Mouse (Mus musculus) hindbrain, embryonic 11.5 days (tissue): Measurements from ENCODE around the gene Sertm1. TPM values are rescaled to one million over a fixed set of nuclear protein-coding genes. Genes with fewer than 3 reads are reported as not detected.

ENCODE experiments used
- ATAC-seq: fragments of 200-750 bp; cut with Nextera tagmentation; 2 replicates; pipeline ENCODE4 v1.8.0; 2017; ENCODE audit warnings: mild to moderate bottlenecking, moderate TSS enrichment, moderate library complexity; ENCODE audit not compliant: low FRiP score
- DNase-seq: peaks from one replicate; pipeline ENCODE4 v3.0.0-alpha.2; 2015; ENCODE audit warnings: low spot score
- H3K27ac ChIP-seq: fragments of 300-500 bp; sonication (generic); 2 replicates; pipeline ENCODE4 v1.5.1; 2014; ENCODE audit warnings: mild to moderate bottlenecking, low read depth, low read length
- H3K27me3 ChIP-seq: fragments of 300-500 bp; sonication (generic); 2 replicates; pipeline ENCODE4 v1.6.1; 2014; ENCODE audit warnings: mild to moderate bottlenecking, low read length, moderate library complexity, mixed read lengths; ENCODE audit not compliant: control insufficient read depth, insufficient read depth
- H3K36me3 ChIP-seq: fragments of 300-500 bp; sonication (generic); 2 replicates; pipeline ENCODE4 v1.6.1; 2014; ENCODE audit warnings: mild to moderate bottlenecking, low read length, moderate library complexity, mixed read lengths; ENCODE audit not compliant: control insufficient read depth, insufficient read depth
- H3K4me1 ChIP-seq: fragments of 300-500 bp; sonication (generic); replicated peaks from 2 replicates; pipeline ENCODE4 v1.6.1; 2014; ENCODE audit warnings: low read length, mixed read lengths; ENCODE audit not compliant: control insufficient read depth, insufficient read depth
- H3K4me2 ChIP-seq: fragments of 300-500 bp; sonication (generic); replicated peaks from 2 replicates; pipeline ENCODE4 v1.6.1; 2014; ENCODE audit warnings: mild to moderate bottlenecking, low read depth, low read length
- H3K4me3 ChIP-seq: fragments of 300-500 bp; sonication (generic); 2 replicates; pipeline ENCODE4 v1.5.1; 2014; ENCODE audit warnings: low read depth, low read length
- H3K9ac ChIP-seq: fragments of 300-500 bp; sonication (generic); 2 replicates; pipeline ENCODE4 v1.6.1; 2014; ENCODE audit warnings: low read depth, low read length
- H3K9me3 ChIP-seq: fragments of 300-500 bp; sonication (generic); 2 replicates; pipeline ENCODE4 v1.6.1; 2016; ENCODE audit warnings: low read length; ENCODE audit not compliant: control insufficient read depth
- WGBS: fragments of 180-500 bp; shearing (Covaris S2); extraction: QIAGEN DNeasy Blood & Tissue Kit; methylation state at CpG from one replicate; pipeline ENCODE4 v1.1.7; 2014; 5-methylcytosine and 5-hydroxymethylcytosine counted together
- polyA plus RNA-seq: library from polyadenylated mRNA; unstranded; fragments of >200 nt; fragmentation: Nextera tagmentation; extraction: Ambion mirVana; gene quantifications from 2 replicates; pipeline ENCODE4 v1.2.1, GENCODE M21; 2014

Gene Sertm1
- polyA plus RNA-seq, 1 experiment from 2014 or later, result 0.91 TPM

GRCm38 (mm10) chr3:54897974-54898373 lies 17.7 kb downstream of the Sertm1 start:
- H3K36me3 ChIP-seq, result no peaks in the 10 kb centered on the region
- no peak for ATAC-seq

GRCm38 (mm10) chr3:54894891-54895290 lies 20.8 kb downstream of the Sertm1 start:
- H3K4me3 ChIP-seq, result no peak overlapping the region
- no peak for DNase-seq
- no peaks in the 10 kb centered on the region for H3K27me3 ChIP-seq
- ATAC-seq, result no peak
- H3K27ac ChIP-seq, result no peak overlapping the region
- H3K4me1 ChIP-seq, result no peaks in the 10 kb centered on the region
- H3K9me3 ChIP-seq, result no peaks in the 10 kb centered on the region
- no peaks in the 10 kb centered on the region for H3K36me3 ChIP-seq
- H3K9ac ChIP-seq, result no peak overlapping the region
- WGBS, result 100% methylated on average over 1 of the region's 1 CpGs
- H3K4me2 ChIP-seq, result no peak overlapping the region

More at GRCm38 (mm10) chr3:54897974-54898373, 17.7 kb downstream of the Sertm1 start:
- no peak overlapping the region for H3K4me3 ChIP-seq
- H3K4me1 ChIP-seq, result no peaks in the 10 kb centered on the region
- H3K4me2 ChIP-seq, result no peak overlapping the region
- DNase-seq, result no peak
- no peaks in the 10 kb centered on the region for H3K27me3 ChIP-seq
- no peaks in the 10 kb centered on the region for H3K9me3 ChIP-seq
- 84% methylated on average over 10 of the region's 10 CpGs for WGBS
- no peak overlapping the region for H3K9ac ChIP-seq
- H3K27ac ChIP-seq, result no peak overlapping the region

- ATAC-seq (no peak), DNase-seq (no peak)
- Histone ChIP-seq H3K9ac (no peak overlapping the region), H3K4me1 (no peaks in the 10 kb centered on the region), H3K36me3 (no peaks in the 10 kb centered on the region), H3K4me3 (no peak overlapping the region), H3K27me3 (no peaks in the 10 kb centered on the region), H3K4me2 (no peak overlapping the region), H3K27ac (no peak overlapping the region), H3K9me3 (no peaks in the 10 kb centered on the region)
- WGBS, result 58% methylated on average over 4 of the region's 4 CpGs
Observed at GRCm38 (mm10) chr3:54892218-54892617, 23.5 kb downstream of the Sertm1 start.

- no peak overlapping the region for H3K27ac ChIP-seq
- WGBS, result 74% methylated on average over 2 of the region's 2 CpGs
- ATAC-seq (no peak), DNase-seq (no peak)
- H3K27me3 ChIP-seq, result no peaks in the 10 kb centered on the region
- no peaks in the 10 kb centered on the region for H3K4me1 ChIP-seq
- H3K9me3 ChIP-seq, result no peaks in the 10 kb centered on the region
- no peaks in the 10 kb centered on the region for H3K36me3 ChIP-seq
- no peak overlapping the region for H3K4me2 ChIP-seq
- H3K9ac ChIP-seq, result no peak overlapping the region
- no peak overlapping the region for H3K4me3 ChIP-seq
Observed at GRCm38 (mm10) chr3:54886501-54886900, 29.2 kb downstream of the Sertm1 start.

Other genes starting within 250 kb of the Sertm1 start
- 104 and 119 TPM in 2 replicates for gene Supt20, start 223.1 kb downstream of the Sertm1 start, polyA plus RNA-seq
- gene Gm21958, start 201.5 kb downstream of the Sertm1 start, polyA plus RNA-seq, result not detected in 2 replicates
- gene Exosc8, start 180.5 kb downstream of the Sertm1 start, polyA plus RNA-seq, result 133 and 140 TPM in 2 replicates
- gene Alg5, start 180.3 kb downstream of the Sertm1 start, polyA plus RNA-seq, result 41.2 and 48.5 TPM in 2 replicates
- 0.56 and 0.66 TPM in 2 replicates for gene Smad9, start 160.3 kb downstream of the Sertm1 start, polyA plus RNA-seq
- gene Rfxap, start 108.1 kb downstream of the Sertm1 start, polyA plus RNA-seq, result 61.4 and 62.4 TPM in 2 replicates
- 1.6 and 3.7 TPM in 2 replicates for gene Ccna1, start 139.6 kb upstream of the Sertm1 start, polyA plus RNA-seq
- gene Spg20, start 196.2 kb upstream of the Sertm1 start, polyA plus RNA-seq, result 49.6 and 49.7 TPM in 2 replicates
- gene Ccdc169, start 221.5 kb upstream of the Sertm1 start, polyA plus RNA-seq, result 0.20 TPM in 1 of 2 replicates, not detected in the other